Mouse (Mus musculus) stomach, embryonic 15.5 days (tissue): Measurements from ENCODE around the gene Cdc14a. TPM values are rescaled to one million over a fixed set of nuclear protein-coding genes. Genes with fewer than 3 reads are reported as not detected.

Experiments used
- ATAC-seq: fragments of 200-750 bp; cut with Nextera tagmentation; 2 replicates; pipeline ENCODE4 v1.8.0; 2017; ENCODE audit warnings: low read depth, moderate number of reproducible peaks, moderate TSS enrichment; ENCODE audit not compliant: insufficient read depth, low FRiP score
- H3K27ac ChIP-seq: fragments of 300-500 bp; sonication (generic); 2 replicates; pipeline ENCODE4 v1.5.1; 2015; ENCODE audit warnings: mild to moderate bottlenecking, inconsistent platforms
- H3K27me3 ChIP-seq: fragments of 300-500 bp; sonication (generic); replicated peaks from 2 replicates; pipeline ENCODE4 v1.6.1; 2015; ENCODE audit warnings: inconsistent platforms
- H3K36me3 ChIP-seq: fragments of 300-500 bp; sonication (generic); 2 replicates; pipeline ENCODE4 v1.6.1; 2015; ENCODE audit warnings: inconsistent platforms
- H3K4me1 ChIP-seq: fragments of 300-500 bp; sonication (generic); 2 replicates; pipeline ENCODE4 v1.6.1; 2015; ENCODE audit warnings: inconsistent platforms
- H3K4me2 ChIP-seq: fragments of 300-500 bp; sonication (generic); 2 replicates; pipeline ENCODE4 v1.6.1; 2015; ENCODE audit warnings: mild to moderate bottlenecking, inconsistent platforms
- H3K4me3 ChIP-seq: fragments of 300-500 bp; sonication (generic); replicated peaks from 2 replicates; pipeline ENCODE4 v1.5.1; 2015; ENCODE audit warnings: inconsistent platforms
- H3K9ac ChIP-seq: fragments of 300-500 bp; sonication (generic); 2 replicates; pipeline ENCODE4 v1.6.1; 2015; ENCODE audit warnings: inconsistent platforms
- H3K9me3 ChIP-seq: fragments of 300-500 bp; sonication (generic); 2 replicates; pipeline ENCODE4 v1.6.1; 2016; ENCODE audit warnings: inconsistent platforms
- WGBS: fragments of 180-500 bp; shearing (Covaris S2); methylation state at CpG from one replicate; pipeline ENCODE4 v1.1.7; 2015; 5-methylcytosine and 5-hydroxymethylcytosine counted together
- polyA plus RNA-seq: library from polyadenylated mRNA; unstranded; fragments of >200 nt; fragmentation: Nextera tagmentation; extraction: Ambion mirVana; gene quantifications from 2 replicates; pipeline ENCODE4 v1.2.1, GENCODE M21; 2015

Cdc14a gene
- polyA plus RNA-seq, 1 experiment from 2014 or later, result 9.1 TPM

DNA sequence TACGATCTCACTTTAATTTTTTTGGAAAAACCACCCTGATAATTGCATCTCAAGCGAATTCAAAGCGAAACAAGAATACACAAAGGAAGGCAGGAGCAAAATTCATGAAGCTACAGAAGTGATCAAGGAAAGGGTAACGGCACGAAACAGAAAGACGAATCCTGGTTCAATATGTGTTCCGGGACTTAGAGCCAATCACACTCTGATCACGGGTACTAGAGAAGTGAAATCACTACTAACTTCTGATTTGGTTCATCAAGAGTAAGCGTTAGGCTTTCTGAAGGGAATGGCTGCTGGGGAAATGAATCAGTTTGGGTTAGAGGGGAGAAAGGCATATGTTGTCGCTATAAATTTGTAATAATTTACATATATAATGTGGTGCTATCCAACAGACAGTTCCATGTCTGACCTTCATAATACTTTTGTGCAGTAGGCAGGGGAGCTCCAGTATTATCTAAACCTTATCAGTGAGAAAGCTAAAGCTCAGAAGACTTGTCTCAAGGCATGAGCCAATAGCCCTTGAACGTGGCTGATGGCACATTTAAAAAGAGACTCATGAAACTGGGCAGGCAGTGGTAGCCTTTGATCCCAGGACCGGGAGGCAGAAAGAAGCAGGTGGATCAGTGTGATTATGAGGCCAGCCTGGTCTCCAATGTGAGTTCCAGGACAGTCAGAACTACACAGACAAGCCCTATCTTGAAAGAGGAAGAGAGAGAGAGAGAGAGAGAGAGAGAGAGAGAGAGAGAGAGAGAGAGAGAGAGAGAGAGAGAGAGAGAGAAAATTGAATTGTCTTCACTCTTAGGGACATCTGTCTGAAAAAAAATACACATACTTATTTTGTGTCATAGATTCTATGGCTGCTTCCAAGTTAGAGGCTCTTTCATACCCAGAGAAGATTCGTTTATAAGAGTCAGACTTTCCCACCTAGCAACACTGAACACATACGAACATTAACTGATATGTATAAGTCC lies 34.0 kb downstream of the Cdc14a start:
- no peak overlapping the region for H3K4me2 ChIP-seq
- H3K27ac ChIP-seq, result peak overlapping the region; percentile 21; the same call in 1 of the 2 replicates

DNA sequence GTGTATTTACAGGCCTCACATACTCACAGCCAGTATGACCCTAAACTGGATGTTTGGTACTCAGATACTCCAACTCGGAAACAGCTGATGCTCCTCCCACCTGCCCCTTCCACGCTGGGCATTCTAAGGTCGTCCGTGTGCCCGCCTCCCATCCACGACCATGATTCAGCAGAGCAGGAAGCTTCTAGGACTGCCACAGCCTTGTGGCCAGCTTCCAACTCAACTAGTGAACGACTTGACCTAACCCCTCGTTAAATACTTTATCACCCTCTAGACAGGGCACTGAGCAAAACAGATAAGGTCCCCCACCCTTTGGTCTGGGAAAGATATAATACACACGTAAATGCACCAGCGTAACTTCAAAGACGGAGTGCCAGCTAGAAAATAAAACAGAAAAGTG lies 35.0 kb downstream of the Cdc14a start:
- H3K9ac ChIP-seq, result no peak overlapping the region
- H3K27ac ChIP-seq, result peak overlapping the region; percentile 21; the same call in 1 of the 2 replicates
- no peak overlapping the region for H3K4me3 ChIP-seq
- no peaks in the 10 kb centered on the region for H3K36me3 ChIP-seq
- ATAC-seq, result peak; percentile 89
- no peaks in the 10 kb centered on the region for H3K27me3 ChIP-seq
- H3K4me2 ChIP-seq, result no peak overlapping the region
- 49% methylated on average over 11 of the region's 11 CpGs for WGBS
- H3K9me3 ChIP-seq, result no peaks in the 10 kb centered on the region
- peaks cover 6% of the 10 kb centered on the region; the same call in 1 of the 2 replicates for H3K4me1 ChIP-seq

More for the DNA sequence above, 34.0 kb downstream of the Cdc14a start:
- Histone ChIP-seq H3K9ac (no peak overlapping the region), H3K36me3 (no peaks in the 10 kb centered on the region), H3K9me3 (no peaks in the 10 kb centered on the region), H3K4me3 (no peak overlapping the region), H3K27me3 (no peaks in the 10 kb centered on the region), H3K4me1 (peaks cover 9% of the 10 kb centered on the region)
- WGBS, result 87% methylated on average over 14 of the region's 14 CpGs
- ATAC-seq, result no peak; the same call in 1 of the 2 replicates

DNA sequence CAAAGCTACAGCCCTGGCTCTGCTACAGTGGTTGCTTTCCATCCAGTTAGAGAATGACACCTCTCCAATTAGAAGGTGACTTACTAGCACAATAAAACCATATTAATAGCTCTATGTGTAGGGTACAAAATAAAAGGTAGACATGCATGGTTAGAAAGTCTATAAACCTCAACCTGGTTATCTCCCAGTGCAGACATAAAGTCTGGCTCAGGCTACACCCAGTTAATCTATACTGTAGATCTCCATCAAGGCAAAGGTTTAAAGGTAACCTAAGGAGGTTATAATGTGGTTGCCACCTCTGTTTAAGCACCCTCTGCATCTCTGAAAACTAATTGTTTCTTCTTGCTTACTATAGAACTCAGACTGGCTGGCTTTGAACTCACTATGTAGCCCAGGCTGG lies 36.9 kb downstream of the Cdc14a start:
- ATAC-seq, result no peak
- H3K4me2 ChIP-seq, result no peak overlapping the region

GRCm38 (mm10) chr3:116386342-116386741 lies 37.5 kb downstream of the Cdc14a start:
- peaks cover 6% of the 10 kb centered on the region; the same call in 1 of the 2 replicates for H3K4me1 ChIP-seq
- WGBS, result 70% methylated on average over 6 of the region's 6 CpGs
- ATAC-seq, result no peak

More for the DNA sequence above, 36.9 kb downstream of the Cdc14a start:
- no peak overlapping the region for H3K9ac ChIP-seq
- no peaks in the 10 kb centered on the region for H3K27me3 ChIP-seq
- no peak overlapping the region for H3K27ac ChIP-seq
- peaks cover 6% of the 10 kb centered on the region; the same call in 1 of the 2 replicates for H3K4me1 ChIP-seq
- no peaks in the 10 kb centered on the region for H3K9me3 ChIP-seq
- no peaks in the 10 kb centered on the region for H3K36me3 ChIP-seq
- H3K4me3 ChIP-seq, result no peak overlapping the region

DNA sequence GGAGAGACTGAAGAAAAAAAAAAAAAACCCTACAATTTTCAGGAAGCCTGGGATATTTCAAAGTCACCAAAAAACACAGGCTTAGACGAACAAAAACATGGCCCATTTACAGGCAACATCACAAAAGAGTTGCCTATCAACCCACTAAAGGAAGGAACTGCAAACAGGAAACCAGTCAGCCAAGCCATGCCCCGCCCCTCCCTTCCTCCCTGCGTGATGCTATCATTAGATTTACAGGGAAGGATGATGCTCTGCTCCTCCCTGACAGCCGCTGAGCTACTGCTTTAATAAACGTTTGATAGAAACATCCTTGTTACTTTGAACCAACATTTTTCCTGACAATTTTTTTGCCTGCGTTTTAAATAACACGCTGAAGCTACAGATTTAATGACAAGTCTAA lies 39.5 kb downstream of the Cdc14a start:
- ATAC-seq, result no peak
- H3K9ac ChIP-seq, result no peak overlapping the region
- H3K27ac ChIP-seq, result no peak overlapping the region

More at GRCm38 (mm10) chr3:116386342-116386741, 37.5 kb downstream of the Cdc14a start:
- no peak overlapping the region for H3K9ac ChIP-seq
- H3K27ac ChIP-seq, result no peak overlapping the region
- no peaks in the 10 kb centered on the region for H3K27me3 ChIP-seq
- no peak overlapping the region for H3K4me3 ChIP-seq
- H3K9me3 ChIP-seq, result no peaks in the 10 kb centered on the region
- no peaks in the 10 kb centered on the region for H3K36me3 ChIP-seq
- no peak overlapping the region for H3K4me2 ChIP-seq

DNA sequence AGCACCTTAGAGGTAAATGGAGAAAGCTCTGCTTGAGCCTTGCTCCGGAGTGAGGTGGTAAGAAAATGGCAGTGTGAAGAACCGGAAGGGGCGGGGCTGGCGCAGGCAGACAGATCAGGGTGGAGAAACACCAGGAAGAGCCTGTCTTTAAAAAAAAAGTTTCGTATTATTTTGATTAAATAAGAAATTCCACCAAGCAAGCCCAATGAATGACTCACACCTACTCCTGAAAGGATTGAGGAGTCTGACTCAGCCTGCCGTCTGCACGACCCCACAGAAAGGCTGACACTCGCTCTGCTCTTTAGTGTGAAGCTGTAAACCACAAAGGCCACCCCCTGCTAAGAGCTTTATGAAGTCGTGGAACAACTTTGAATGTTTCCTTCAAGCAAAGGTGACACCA lies 43.5 kb downstream of the Cdc14a start:
- Histone ChIP-seq H3K4me2 (no peak overlapping the region), H3K4me3 (no peak overlapping the region), H3K27ac (peak overlapping the region; percentile 59), H3K9ac (no peak overlapping the region), H3K9me3 (no peaks in the 10 kb centered on the region), H3K27me3 (no peaks in the 10 kb centered on the region), H3K4me1 (no peaks in the 10 kb centered on the region), H3K36me3 (no peaks in the 10 kb centered on the region)
- 0 out of 2 replicates have a peak, but pooled peaks have one; percentile 41 for ATAC-seq
- WGBS, result 52% methylated on average over 9 of the region's 9 CpGs

More for the DNA sequence above, 39.5 kb downstream of the Cdc14a start:
- H3K36me3 ChIP-seq, result no peaks in the 10 kb centered on the region
- H3K4me2 ChIP-seq, result no peak overlapping the region
- H3K27me3 ChIP-seq, result no peaks in the 10 kb centered on the region
- H3K9me3 ChIP-seq, result no peaks in the 10 kb centered on the region
- 0 out of 2 replicates have a peak, but pooled peaks cover 6% of the 10 kb centered on the region for H3K4me1 ChIP-seq
- 68% methylated on average over 7 of the region's 7 CpGs for WGBS
- H3K4me3 ChIP-seq, result no peak overlapping the region

DNA sequence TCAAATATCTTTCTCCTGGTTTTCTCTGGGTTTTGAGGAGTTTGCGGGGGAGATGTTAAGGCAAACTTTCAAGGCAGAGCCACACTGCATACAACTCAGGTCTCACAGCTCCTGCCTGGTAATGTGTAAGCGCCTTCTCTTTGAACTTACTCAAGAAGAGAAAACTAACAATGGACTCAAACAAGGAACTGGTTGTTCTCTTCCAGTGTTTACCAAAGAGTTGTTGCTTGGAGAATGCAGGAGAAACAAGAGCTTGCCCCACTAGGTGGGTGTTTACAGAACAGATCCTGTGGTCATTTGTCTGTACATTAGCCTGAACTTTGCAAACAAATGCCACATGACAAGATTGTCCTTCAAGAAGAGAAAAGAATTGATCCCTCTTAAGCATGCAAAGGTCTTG lies 48.4 kb downstream of the Cdc14a start:
- ATAC-seq, result peak; percentile 35; the same call in 1 of the 2 replicates
- Histone ChIP-seq H3K9me3 (no peaks in the 10 kb centered on the region), H3K9ac (no peak overlapping the region), H3K36me3 (no peaks in the 10 kb centered on the region), H3K4me2 (0 out of 2 replicates have a peak overlapping the region, but pooled peaks have one; percentile 2), H3K4me3 (no peak overlapping the region), H3K27me3 (no peaks in the 10 kb centered on the region), H3K27ac (peak overlapping the region; percentile 42; the same call in 1 of the 2 replicates), H3K4me1 (no peaks in the 10 kb centered on the region)
- WGBS, result 70% methylated on average over 2 of the region's 2 CpGs

- no peaks in the 10 kb centered on the region for H3K4me1 ChIP-seq
- no peaks in the 10 kb centered on the region for H3K36me3 ChIP-seq
- ATAC-seq, result no peak
- H3K9me3 ChIP-seq, result no peaks in the 10 kb centered on the region
- H3K27me3 ChIP-seq, result no peaks in the 10 kb centered on the region
- no peak overlapping the region for H3K9ac ChIP-seq
- WGBS, result 70% methylated on average over 5 of the region's 5 CpGs
- H3K4me3 ChIP-seq, result no peak overlapping the region
- H3K27ac ChIP-seq, result no peak overlapping the region
- H3K4me2 ChIP-seq, result no peak overlapping the region
These were observed 49.3 kb downstream of the Cdc14a start for GRCm38 (mm10) chr3:116374486-116374885.

GRCm38 (mm10) chr3:116373196-116373595 lies 50.6 kb downstream of the Cdc14a start:
- H3K4me2 ChIP-seq, result no peak overlapping the region
- no peaks in the 10 kb centered on the region for H3K9me3 ChIP-seq
- no peaks in the 10 kb centered on the region for H3K36me3 ChIP-seq
- WGBS, result 86% methylated on average over 6 of the region's 6 CpGs
- no peak overlapping the region for H3K4me3 ChIP-seq
- H3K9ac ChIP-seq, result no peak overlapping the region
- no peak overlapping the region for H3K27ac ChIP-seq
- no peaks in the 10 kb centered on the region for H3K4me1 ChIP-seq
- H3K27me3 ChIP-seq, result no peaks in the 10 kb centered on the region
- ATAC-seq, result no peak

- H3K4me2 ChIP-seq, result no peak overlapping the region
- ATAC-seq, result no peak
- H3K27ac ChIP-seq, result no peak overlapping the region
- H3K9me3 ChIP-seq, result no peaks in the 10 kb centered on the region
- H3K36me3 ChIP-seq, result no peaks in the 10 kb centered on the region
- no peak overlapping the region for H3K9ac ChIP-seq
- no peaks in the 10 kb centered on the region for H3K4me1 ChIP-seq
- H3K4me3 ChIP-seq, result no peak overlapping the region
- 44% methylated on average over 4 of the region's 4 CpGs for WGBS
- H3K27me3 ChIP-seq, result no peaks in the 10 kb centered on the region
These were observed 54.9 kb downstream of the Cdc14a start for GRCm38 (mm10) chr3:116368868-116369437.

DNA sequence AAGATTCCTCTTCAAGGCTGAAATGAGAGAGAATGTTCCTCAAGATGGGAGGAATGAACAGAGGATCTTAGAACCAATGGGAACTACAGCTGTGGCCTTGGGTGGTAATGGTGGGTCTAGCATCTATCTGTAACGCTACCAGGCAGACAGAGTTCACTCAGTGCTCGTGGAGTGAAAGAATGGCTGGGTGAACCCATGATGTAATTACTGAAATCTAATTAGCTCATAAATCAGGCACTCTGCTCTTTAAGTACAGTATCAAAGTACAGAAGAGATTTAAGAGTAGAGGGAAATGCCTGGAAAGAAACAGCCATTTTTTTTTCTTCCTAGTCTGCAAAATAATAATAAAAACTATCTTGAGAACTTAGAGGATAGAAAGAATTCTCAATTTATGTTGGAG lies 57.7 kb downstream of the Cdc14a start:
- Histone ChIP-seq H3K36me3 (no peaks in the 10 kb centered on the region), H3K27me3 (no peaks in the 10 kb centered on the region), H3K27ac (no peak overlapping the region), H3K4me3 (no peak overlapping the region), H3K9me3 (no peaks in the 10 kb centered on the region), H3K9ac (no peak overlapping the region), H3K4me2 (no peak overlapping the region), H3K4me1 (no peaks in the 10 kb centered on the region)
- 82% methylated on average over 2 of the region's 2 CpGs for WGBS
- no peak for ATAC-seq

GRCm38 (mm10) chr3:116361906-116362305 lies 61.9 kb downstream of the Cdc14a start:
- H3K27me3 ChIP-seq, result no peaks in the 10 kb centered on the region
- WGBS, result 72% methylated on average over 7 of the region's 7 CpGs
- H3K9me3 ChIP-seq, result no peaks in the 10 kb centered on the region
- ATAC-seq, result no peak
- H3K4me1 ChIP-seq, result no peaks in the 10 kb centered on the region
- no peak overlapping the region for H3K4me2 ChIP-seq
- H3K4me3 ChIP-seq, result no peak overlapping the region
- H3K27ac ChIP-seq, result no peak overlapping the region
- no peak overlapping the region for H3K9ac ChIP-seq
- H3K36me3 ChIP-seq, result no peaks in the 10 kb centered on the region
